In genomic region chr10:97312509-97312908, GRCm38 (mm10) we compare ENCODE assay signal across 8 mouse cellular contexts.
DNase-seq lines count a peak whose midpoint lies in the region; ATAC-seq lines count a peak whose summit lies in the region.

No protein-coding gene starts in this region.

- H3K9ac ChIP-seq in heart, embryonic 15.5 days = no peak overlapping the region
- H3K9ac ChIP-seq in heart, embryonic 16.5 days (ENCODE audit: low read length) = peak overlapping the region; percentile 74
- peak overlapping the region; percentile 3; the same call in 1 of the 2 replicates for H3K9ac ChIP-seq in liver, embryonic 16.5 days (ENCODE audit: low read depth, low read length)

- no peaks in the 10 kb centered on the region for H3K36me3 ChIP-seq in heart, embryonic 15.5 days
- no peaks in the 10 kb centered on the region for H3K36me3 ChIP-seq in heart, embryonic 16.5 days (ENCODE audit: control insufficient read depth, insufficient read depth)
- H3K36me3 ChIP-seq in liver, embryonic 16.5 days (ENCODE audit: control insufficient read depth, insufficient read depth) = no peaks in the 10 kb centered on the region

- no peak for DNase-seq in heart, postnatal 4 days
- peak; percentile 44 for DNase-seq in MEL-GATA-1-ER (ENCODE audit: extremely low read depth, low read depth)
- peak; percentile 68 to 75 for DNase-seq in spleen, postnatal 36 days (ENCODE audit: low spot score in 2 of 2)
- DNase-seq in gastrocnemius, postnatal 14 days = no peak
- no peak for DNase-seq in cerebellum, adult 11 months

- no peaks in the 10 kb centered on the region for H3K9me3 ChIP-seq in heart, embryonic 15.5 days (replicated peaks)
- no peaks in the 10 kb centered on the region for H3K9me3 ChIP-seq in heart, embryonic 16.5 days (replicated peaks; ENCODE audit: control insufficient read depth, low read length)
- no peaks in the 10 kb centered on the region for H3K9me3 ChIP-seq in liver, embryonic 16.5 days (replicated peaks; ENCODE audit: control insufficient read depth, low read length)

- H3K27me3 ChIP-seq in heart, embryonic 15.5 days = no peaks in the 10 kb centered on the region
- H3K27me3 ChIP-seq in heart, embryonic 16.5 days (ENCODE audit: control insufficient read depth, insufficient read depth, low read length) = no peaks in the 10 kb centered on the region
- H3K27me3 ChIP-seq in liver, embryonic 16.5 days (ENCODE audit: control insufficient read depth, insufficient read depth, low read depth, low read length) = no peaks in the 10 kb centered on the region

- H3K4me1 ChIP-seq in heart, embryonic 15.5 days (replicated peaks) = peaks cover 3% of the 10 kb centered on the region; the same call in 1 of the 2 replicates
- peaks cover 3% of the 10 kb centered on the region for H3K4me1 ChIP-seq in heart, embryonic 16.5 days (ENCODE audit: control insufficient read depth, insufficient read depth, low read length)
- H3K4me1 ChIP-seq in liver, embryonic 16.5 days (ENCODE audit: control insufficient read depth, low read depth, low read length) = no peaks in the 10 kb centered on the region

- no peak for ATAC-seq in heart, embryonic 15.5 days (replicated peaks; ENCODE audit: insufficient number of reproducible peaks, insufficient read depth, low FRiP score, low read depth)
- ATAC-seq in heart, embryonic 16.5 days (replicated peaks; ENCODE audit: extremely low read depth, insufficient read depth, low FRiP score) = no peak
- no peak for ATAC-seq in liver, embryonic 16.5 days (ENCODE audit: low read depth)

- peak overlapping the region; percentile 57 for H3K4me3 ChIP-seq in heart, embryonic 15.5 days
- H3K4me3 ChIP-seq in heart, embryonic 16.5 days (ENCODE audit: low read length) = peak overlapping the region; percentile 62
- H3K4me3 ChIP-seq in liver, embryonic 16.5 days (ENCODE audit: low read depth, low read length) = peak overlapping the region; percentile 30

- H3K27ac ChIP-seq in heart, embryonic 15.5 days = peak overlapping the region; percentile 95
- H3K27ac ChIP-seq in heart, embryonic 16.5 days (ENCODE audit: low read length) = peak overlapping the region; percentile 42
- no peak overlapping the region for H3K27ac ChIP-seq in liver, embryonic 16.5 days (ENCODE audit: low read length)

- intact Hi-C loops in gastrocnemius, postnatal 14 days (cut with DNase I; ENCODE audit: low total_unique reads) = loop anchor here (5.0 kb wide), 1 partner anchor 1095 kb away; no protein-coding TSS in a partner anchor

- peak overlapping the region; percentile 80 for H3K4me2 ChIP-seq in heart, embryonic 15.5 days
- H3K4me2 ChIP-seq in heart, embryonic 16.5 days (ENCODE audit: low read depth, low read length) = peak overlapping the region; percentile 82
- H3K4me2 ChIP-seq in liver, embryonic 16.5 days (ENCODE audit: low read depth, low read length) = peak overlapping the region; percentile 51

- 33% methylated on average over 12 of the region's 12 CpGs for WGBS in heart, embryonic 15.5 days
- 34% methylated on average over 12 of the region's 12 CpGs for WGBS in heart, embryonic 16.5 days
- 9% methylated on average over 12 of the region's 12 CpGs for WGBS in liver, embryonic 16.5 days (ENCODE audit: insufficient replicate concordance)

Comparison
In these comparisons a context has a peak if more than half of its experiments do, and no peak if none do; other contexts are left out.
1. DNase-seq: peak in MEL-GATA-1-ER (single experiment) and spleen, postnatal 36 days (2 of 2); none in heart, postnatal 4 days (single experiment), gastrocnemius, postnatal 14 days (single experiment) and cerebellum, adult 11 months (single experiment).
2. Peak in every context shown above with its lines, with median percentiles within 50 percentile points of each other: H3K4me2 ChIP-seq and H3K4me3 ChIP-seq.